Mouse (Mus musculus): Measurements from ENCODE around the gene Zp2. TPM values are rescaled to one million over a fixed set of nuclear protein-coding genes. Genes with fewer than 3 reads are reported as not detected.

The Zp2 gene
- polyA plus RNA-seq, 1 experiment from 2014 or later = not detected

DNA sequence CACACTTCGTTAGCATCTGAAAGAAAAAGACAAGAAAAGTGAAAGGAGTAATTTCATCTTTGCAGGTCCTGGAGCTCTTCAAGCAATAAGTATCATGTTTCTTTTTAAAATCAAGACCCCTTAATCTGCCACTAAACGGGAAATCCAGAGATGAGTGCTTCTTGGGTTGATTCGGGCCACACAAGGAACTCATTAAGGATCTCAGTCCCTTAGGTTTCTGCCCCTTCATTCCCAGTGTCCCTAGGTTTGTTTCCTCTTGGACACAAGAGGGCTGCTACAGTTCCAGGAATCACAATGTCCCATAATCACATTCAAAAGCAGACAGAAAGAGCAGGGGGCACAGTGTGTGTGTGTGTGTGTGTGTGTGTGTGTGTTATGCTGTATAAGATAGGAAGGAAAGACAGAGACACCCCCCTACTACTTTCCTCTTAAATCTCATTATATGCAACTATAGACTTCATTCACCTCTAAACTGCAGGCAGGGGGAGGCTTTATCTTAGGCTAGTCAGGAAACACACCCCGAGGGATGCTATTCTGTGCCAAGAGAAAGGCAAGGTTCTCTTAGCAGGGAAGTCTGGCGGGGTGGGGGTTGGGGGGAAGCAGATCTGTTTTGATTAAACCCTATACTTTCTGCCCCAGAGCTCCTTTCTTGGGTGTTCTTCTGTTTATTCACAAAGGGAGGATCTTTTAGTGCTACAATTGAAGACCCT, 18.0 kb downstream of the Zp2 start:
- Histone ChIP-seq H3K4me1 (peaks cover 20% of the 10 kb centered on the region), H3K27ac (replicated peaks) (no peak overlapping the region), H3K9ac (replicated peaks) (no peak overlapping the region), H3K9me3 (no peaks in the 10 kb centered on the region), H3K4me3 (no peak overlapping the region), H3K36me3 (no peaks in the 10 kb centered on the region), H3K27me3 (no peaks in the 10 kb centered on the region), H3K4me2 (replicated peaks) (no peak overlapping the region)
- WGBS = 27% methylated on average over 5 of the region's 5 CpGs
- no peak for ATAC-seq (ENCODE audit: low FRiP score, low read depth)

GRCm38 (mm10) chr7:120124844-120125243, 20.2 kb downstream of the Zp2 start:
- Histone ChIP-seq H3K4me3 (no peak overlapping the region), H3K36me3 (0 out of 2 replicates have a peak, but pooled peaks cover 7% of the 10 kb centered on the region), H3K27ac (replicated peaks) (no peak overlapping the region), H3K4me2 (replicated peaks) (no peak overlapping the region), H3K9me3 (no peaks in the 10 kb centered on the region), H3K9ac (replicated peaks) (no peak overlapping the region), H3K27me3 (no peaks in the 10 kb centered on the region), H3K4me1 (peaks cover 20% of the 10 kb centered on the region)
- peak; percentile 85 for ATAC-seq (ENCODE audit: low FRiP score, low read depth)
- 4% methylated on average over 3 of the region's 3 CpGs for WGBS

DNA sequence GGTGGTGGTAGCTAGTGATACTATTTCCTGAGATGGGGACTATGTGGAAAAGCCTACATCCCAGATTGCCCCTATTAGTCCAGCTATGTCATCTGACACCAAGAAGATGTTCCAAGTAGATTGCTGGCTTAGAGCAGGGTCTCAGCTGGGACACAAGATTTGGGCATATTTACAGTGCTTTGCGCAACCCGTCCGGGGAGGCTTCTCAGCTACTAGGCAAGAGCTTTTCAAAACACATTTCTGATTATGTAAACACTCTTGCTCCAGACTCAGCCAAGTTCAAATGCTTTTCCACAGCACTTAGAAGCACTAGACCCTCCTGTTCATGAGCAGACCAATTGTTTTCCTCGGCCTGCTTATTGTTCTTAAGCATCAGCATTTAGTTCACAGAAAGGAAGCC, 21.3 kb downstream of the Zp2 start:
- no peak for ATAC-seq (ENCODE audit: low FRiP score, low read depth)
- Histone ChIP-seq H3K4me1 (peaks cover 16% of the 10 kb centered on the region), H3K9me3 (no peaks in the 10 kb centered on the region), H3K27me3 (no peaks in the 10 kb centered on the region), H3K4me2 (replicated peaks) (no peak overlapping the region), H3K9ac (replicated peaks) (no peak overlapping the region), H3K4me3 (no peak overlapping the region), H3K27ac (replicated peaks) (no peak overlapping the region), H3K36me3 (0 out of 2 replicates have a peak, but pooled peaks cover 7% of the 10 kb centered on the region)
- 92% methylated on average over 4 of the region's 4 CpGs for WGBS

- no peaks in the 10 kb centered on the region for H3K9me3 ChIP-seq
- H3K4me1 ChIP-seq = no peaks in the 10 kb centered on the region; the same call in 1 of the 2 replicates
- H3K27ac ChIP-seq (replicated peaks) = 0 out of 2 replicates have a peak overlapping the region, but pooled peaks have one; percentile 15
- 0 out of 2 replicates have a peak, but pooled peaks cover 7% of the 10 kb centered on the region for H3K36me3 ChIP-seq
- 40% methylated on average over 6 of the region's 6 CpGs for WGBS
- no peak overlapping the region for H3K4me3 ChIP-seq
- peak; percentile 30; the same call in 1 of the 2 replicates for ATAC-seq (ENCODE audit: low FRiP score, low read depth)
- H3K4me2 ChIP-seq (replicated peaks) = no peak overlapping the region
- H3K27me3 ChIP-seq = no peaks in the 10 kb centered on the region
- no peak overlapping the region for H3K9ac ChIP-seq (replicated peaks)
These were observed 27.6 kb downstream of the Zp2 start for GRCm38 (mm10) chr7:120117529-120117928.

- no peak for ATAC-seq (ENCODE audit: low FRiP score, low read depth)
- Histone ChIP-seq H3K36me3 (0 out of 2 replicates have a peak, but pooled peaks cover 7% of the 10 kb centered on the region), H3K4me2 (replicated peaks) (no peak overlapping the region), H3K4me3 (no peak overlapping the region), H3K9ac (replicated peaks) (no peak overlapping the region), H3K4me1 (no peaks in the 10 kb centered on the region; the same call in 1 of the 2 replicates), H3K27me3 (no peaks in the 10 kb centered on the region), H3K9me3 (no peaks in the 10 kb centered on the region), H3K27ac (replicated peaks) (0 out of 2 replicates have a peak overlapping the region, but pooled peaks have one; percentile 15)
- 80% methylated on average over 5 of the region's 5 CpGs for WGBS
These were observed 28.1 kb downstream of the Zp2 start for GRCm38 (mm10) chr7:120116976-120117375.

GRCm38 (mm10) chr7:120109676-120110075, 35.4 kb downstream of the Zp2 start:
- 82% methylated on average over 5 of the region's 5 CpGs for WGBS
- no peaks in the 10 kb centered on the region for H3K9me3 ChIP-seq
- no peaks in the 10 kb centered on the region for H3K4me1 ChIP-seq
- H3K27ac ChIP-seq (replicated peaks) = no peak overlapping the region
- H3K27me3 ChIP-seq = no peaks in the 10 kb centered on the region
- H3K4me3 ChIP-seq = no peak overlapping the region
- no peaks in the 10 kb centered on the region for H3K36me3 ChIP-seq
- ATAC-seq (ENCODE audit: low FRiP score, low read depth) = no peak
- no peak overlapping the region for H3K9ac ChIP-seq (replicated peaks)
- H3K4me2 ChIP-seq (replicated peaks) = no peak overlapping the region

GRCm38 (mm10) chr7:120106356-120106755, 38.7 kb downstream of the Zp2 start:
- no peak for ATAC-seq (ENCODE audit: low FRiP score, low read depth)
- H3K27ac ChIP-seq (replicated peaks) = no peak overlapping the region
- 87% methylated on average over 2 of the region's 2 CpGs for WGBS
- peaks cover 12% of the 10 kb centered on the region; the same call in 1 of the 2 replicates for H3K4me1 ChIP-seq
- H3K9ac ChIP-seq (replicated peaks) = no peak overlapping the region
- H3K4me2 ChIP-seq (replicated peaks) = no peak overlapping the region
- H3K27me3 ChIP-seq = peaks cover 12% of the 10 kb centered on the region
- H3K36me3 ChIP-seq = no peaks in the 10 kb centered on the region
- no peak overlapping the region for H3K4me3 ChIP-seq
- H3K9me3 ChIP-seq = no peaks in the 10 kb centered on the region

DNA sequence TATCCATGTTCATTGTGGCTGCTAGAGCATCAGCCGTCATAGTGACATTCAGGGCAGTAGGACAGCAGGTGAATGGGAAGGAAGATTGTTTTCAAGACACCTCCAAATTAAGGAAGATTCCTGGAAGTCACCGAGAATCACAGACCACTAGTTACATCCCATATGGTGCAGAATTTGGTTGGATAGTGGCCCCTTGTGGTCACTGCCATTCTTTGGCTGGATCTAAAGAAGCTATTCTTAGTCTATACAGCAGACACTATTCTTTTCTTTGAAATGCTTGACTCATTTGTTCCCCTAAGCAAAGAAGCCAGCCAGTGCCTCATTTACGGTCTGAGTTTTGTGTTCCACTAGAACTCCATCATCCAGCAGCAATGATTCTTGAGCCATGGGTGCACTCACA, 40.1 kb downstream of the Zp2 start:
- no peak overlapping the region for H3K4me3 ChIP-seq
- H3K4me1 ChIP-seq = peaks cover 12% of the 10 kb centered on the region; the same call in 1 of the 2 replicates
- 58% methylated on average over 3 of the region's 3 CpGs for WGBS
- H3K4me2 ChIP-seq (replicated peaks) = no peak overlapping the region
- H3K36me3 ChIP-seq = no peaks in the 10 kb centered on the region
- H3K9me3 ChIP-seq = no peaks in the 10 kb centered on the region
- H3K27me3 ChIP-seq = peaks cover 15% of the 10 kb centered on the region
- no peak for ATAC-seq (ENCODE audit: low FRiP score, low read depth)
- no peak overlapping the region for H3K9ac ChIP-seq (replicated peaks)
- no peak overlapping the region for H3K27ac ChIP-seq (replicated peaks)

DNA sequence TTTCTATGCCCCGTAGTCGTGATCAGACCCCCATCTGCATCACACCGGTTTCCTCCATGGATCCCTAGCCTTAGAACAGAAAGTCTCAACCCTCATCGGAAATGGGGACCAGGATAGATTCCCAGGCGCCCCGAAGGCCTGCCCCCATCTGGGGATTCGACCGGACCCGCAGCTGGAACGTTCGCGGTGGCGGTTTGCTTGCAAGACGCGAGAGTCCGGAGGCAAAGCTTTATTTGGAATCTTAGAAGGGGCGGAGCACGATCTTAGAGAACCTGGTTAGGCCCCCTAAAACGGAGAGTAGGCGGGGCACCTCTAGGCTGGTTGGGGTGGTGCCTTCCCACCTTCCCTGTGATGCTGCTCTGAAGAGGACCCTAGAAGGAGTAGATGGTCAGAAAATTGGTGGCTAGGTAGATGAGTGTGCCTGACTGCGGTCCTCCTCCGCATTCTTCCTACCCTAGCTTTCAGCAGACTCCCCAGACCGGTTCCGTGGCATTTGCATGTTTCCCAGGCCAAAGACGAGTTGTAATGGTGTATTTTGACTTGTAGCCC, 42.0 kb downstream of the Zp2 start:
- Histone ChIP-seq H3K27ac (replicated peaks) (no peak overlapping the region), H3K36me3 (no peaks in the 10 kb centered on the region), H3K4me2 (replicated peaks) (peak overlapping the region; percentile 80), H3K27me3 (peaks cover 15% of the 10 kb centered on the region), H3K4me1 (peaks cover 12% of the 10 kb centered on the region; the same call in 1 of the 2 replicates), H3K9me3 (no peaks in the 10 kb centered on the region), H3K4me3 (peak overlapping the region; percentile 59), H3K9ac (replicated peaks) (peak overlapping the region; percentile 66; the same call in 1 of the 2 replicates)
- WGBS = 3% methylated on average over 25 of the region's 25 CpGs
- no peak for ATAC-seq (ENCODE audit: low FRiP score, low read depth)

- Histone ChIP-seq H3K27ac (replicated peaks) (no peak within 1 kb of the TSS), H3K4me3 (peak within 1 kb of the TSS; percentile 59), H3K36me3 (no peaks in the 10 kb centered on the region), H3K4me1 (peaks cover 12% of the 10 kb centered on the region; the same call in 1 of the 2 replicates), H3K9ac (replicated peaks) (peak within 1 kb of the TSS; percentile 66), H3K9me3 (no peaks in the 10 kb centered on the region), H3K27me3 (peaks cover 15% of the 10 kb centered on the region), H3K4me2 (replicated peaks) (peak within 1 kb of the TSS; percentile 80)
- peak; percentile 92 for ATAC-seq (ENCODE audit: low FRiP score, low read depth)
- WGBS = under 1% methylated on average over 42 of the region's 42 CpGs
These were observed 42.7 kb downstream of the Zp2 start, which contains the start of gene Tmem159 for GRCm38 (mm10) chr7:120102164-120102972. Tmem159 (plus strand) TSS chr7:120102353.

- Histone ChIP-seq H3K27me3 (peaks cover 12% of the 10 kb centered on the region), H3K36me3 (no peaks in the 10 kb centered on the region), H3K4me3 (no peak overlapping the region), H3K4me1 (peaks cover 9% of the 10 kb centered on the region; the same call in 1 of the 2 replicates), H3K9me3 (no peaks in the 10 kb centered on the region), H3K4me2 (replicated peaks) (no peak overlapping the region), H3K27ac (replicated peaks) (no peak overlapping the region), H3K9ac (replicated peaks) (no peak overlapping the region)
- WGBS = 21% methylated on average over 9 of the region's 9 CpGs
- ATAC-seq (ENCODE audit: low FRiP score, low read depth) = no peak
These were observed 46.7 kb downstream of the Zp2 start for GRCm38 (mm10) chr7:120098403-120098802.

Measured in midbrain, embryonic 12.5 days (tissue).